Mouse (Mus musculus) CH12.LX (cell line): ENCODE data around the gene Slc38a8. TPM values are rescaled to one million over a fixed set of nuclear protein-coding genes. Genes with fewer than 3 reads are reported as not detected.

Source experiments
- DNase-seq: peaks from one replicate; pipeline ENCODE4 v3.0.0-alpha.2; 2013; ENCODE audit errors: extremely low read depth
- H3K27ac ChIP-seq: 2 replicates; pipeline ENCODE4 v1.5.1; 2012; ENCODE audit warnings: low read depth, mild to moderate bottlenecking, control low read depth, moderate library complexity; ENCODE audit not compliant: insufficient read depth
- H3K27me3 ChIP-seq: replicated peaks from 2 replicates; pipeline ENCODE3; 2012; ENCODE audit warnings: inconsistent platforms
- H3K36me3 ChIP-seq, 2 experiments: replicated peaks in 1 of 2; 2 replicates each; pipeline versions ENCODE3 to v1.6.1; 2012; ENCODE audit warnings: inconsistent platforms in 1 of 2, low read length in 1 of 2, mild to moderate bottlenecking in 1 of 2, mixed read lengths in 1 of 2, moderate library complexity in 1 of 2; ENCODE audit not compliant: control insufficient read depth in 1 of 2, insufficient read depth in 1 of 2
- H3K4me1 ChIP-seq, 2 experiments: 2 replicates each; pipeline ENCODE4 v1.6.1; 2012; ENCODE audit warnings: inconsistent platforms in 1 of 2, moderate library complexity in 1 of 2; ENCODE audit not compliant: insufficient read depth in 2 of 2, control insufficient read depth in 1 of 2
- H3K4me2 ChIP-seq: 2 replicates; pipeline ENCODE4 v1.6.1; 2012; ENCODE audit warnings: low read depth, mild to moderate bottlenecking, control low read depth; ENCODE audit not compliant: poor library complexity, insufficient read depth, severe bottlenecking
- H3K4me3 ChIP-seq, 3 experiments: fragments of 150-350 bp in 1 of 3; sonication (generic) in 1 of 3; replicated peaks in 1 of 3; 2 replicates each; pipeline versions ENCODE3 to v1.5.1; 2011 to 2012; ENCODE audit warnings: low read depth in 2 of 3, low read length in 2 of 3, mild to moderate bottlenecking in 2 of 3, moderate library complexity in 2 of 3, control low read depth in 1 of 3, improper control_type of control experiment in 1 of 3, inconsistent platforms in 1 of 3, mixed read lengths in 1 of 3; ENCODE audit not compliant: poor library complexity in 1 of 3
- H3K79me2 ChIP-seq: replicated peaks from 2 replicates; pipeline ENCODE4 v1.6.1; 2012; ENCODE audit warnings: mild to moderate bottlenecking, moderate library complexity; ENCODE audit not compliant: control insufficient read depth, poor library complexity, insufficient read depth, severe bottlenecking; ENCODE audit errors: extremely low read depth
- H3K9ac ChIP-seq: 2 replicates; pipeline ENCODE4 v1.6.1; 2012; ENCODE audit warnings: low read depth, mild to moderate bottlenecking, control low read depth, moderate library complexity; ENCODE audit not compliant: insufficient read depth
- H3K9me3 ChIP-seq: replicated peaks from 2 replicates; pipeline ENCODE3; 2012; ENCODE audit warnings: low read length, inconsistent platforms, mixed read lengths
- CHD1 ChIP-seq: IDR thresholded peaks from 2 replicates; pipeline ENCODE4 v1.6.1; 2012; ENCODE audit warnings: low read depth, low read length, improper control_type of control experiment, inconsistent platforms
- E2F4 ChIP-seq: IDR thresholded peaks from 2 replicates; pipeline ENCODE4 v1.6.1; 2011; ENCODE audit warnings: low read depth, low read length, improper control_type of control experiment; ENCODE audit not compliant: insufficient replicate concordance
- EP300 ChIP-seq: IDR thresholded peaks from 2 replicates; pipeline ENCODE4 v1.6.1; 2011; ENCODE audit warnings: low read length, improper control_type of control experiment
- ETS1 ChIP-seq: conservative IDR thresholded peaks from 2 replicates; pipeline ENCODE4 v1.6.1; 2012; ENCODE audit warnings: low read depth, mild to moderate bottlenecking, inconsistent platforms, low read length, improper control_type of control experiment, moderate library complexity
- GABPA ChIP-seq: IDR thresholded peaks from 2 replicates; pipeline ENCODE4 v1.6.1; 2012; ENCODE audit warnings: low read depth, low read length, improper control_type of control experiment, inconsistent platforms; ENCODE audit not compliant: insufficient replicate concordance
- HCFC1 ChIP-seq: IDR thresholded peaks from 2 replicates; pipeline ENCODE4 v1.6.1; 2012; ENCODE audit warnings: low read depth, mild to moderate bottlenecking, inconsistent platforms, low read length, improper control_type of control experiment
- JUN ChIP-seq: IDR thresholded peaks from 2 replicates; pipeline ENCODE4 v1.6.1; 2011; ENCODE audit warnings: low read depth, mild to moderate bottlenecking, low read length, improper control_type of control experiment, moderate library complexity; ENCODE audit not compliant: insufficient read depth
- JUND ChIP-seq: conservative IDR thresholded peaks from 2 replicates; pipeline ENCODE4 v1.6.1; 2011; ENCODE audit warnings: low read depth, low read length, improper control_type of control experiment
- KAT2A ChIP-seq: IDR thresholded peaks from 2 replicates; pipeline ENCODE4 v1.6.1; 2012; ENCODE audit warnings: low read length, improper control_type of control experiment, inconsistent platforms; ENCODE audit not compliant: insufficient replicate concordance
- MAX ChIP-seq: IDR thresholded peaks from 2 replicates; pipeline ENCODE4 v1.6.1; 2011; ENCODE audit warnings: low read length, improper control_type of control experiment
- MAZ ChIP-seq: IDR thresholded peaks from 2 replicates; pipeline ENCODE4 v1.6.1; 2012; ENCODE audit warnings: low read depth, mild to moderate bottlenecking, inconsistent platforms, low read length, improper control_type of control experiment, moderate library complexity
- MXI1 ChIP-seq: IDR thresholded peaks from 2 replicates; pipeline ENCODE4 v1.6.1; 2011; ENCODE audit warnings: mild to moderate bottlenecking, low read depth, low read length, improper control_type of control experiment
- NELFE ChIP-seq: IDR thresholded peaks from 2 replicates; pipeline ENCODE4 v1.6.1; 2011; ENCODE audit warnings: low read depth, low read length, improper control_type of control experiment
- NRF1 ChIP-seq: IDR thresholded peaks from 2 replicates; pipeline ENCODE4 v1.6.1; 2014; ENCODE audit warnings: low read depth, mild to moderate bottlenecking, inconsistent platforms, low read length, improper control_type of control experiment, moderate library complexity
- POLR2A ChIP-seq: IDR thresholded peaks from 2 replicates; pipeline ENCODE4 v1.6.1; 2011; ENCODE audit warnings: low read depth, mild to moderate bottlenecking, improper control_type of control experiment, low read length
- POLR2AphosphoS2 ChIP-seq: IDR thresholded peaks from 2 replicates; pipeline ENCODE4 v1.6.1; 2011; ENCODE audit warnings: low read depth, low read length, improper control_type of control experiment
- RAD21 ChIP-seq: IDR thresholded peaks from 2 replicates; pipeline ENCODE4 v1.6.1; 2011; ENCODE audit warnings: low read depth, mild to moderate bottlenecking, low read length, improper control_type of control experiment, moderate library complexity
- RCOR1 ChIP-seq: conservative IDR thresholded peaks from 2 replicates; pipeline ENCODE4 v1.6.1; 2012; ENCODE audit warnings: low read depth, mild to moderate bottlenecking, inconsistent platforms, low read length, improper control_type of control experiment
- SIN3A ChIP-seq: IDR thresholded peaks from 2 replicates; pipeline ENCODE4 v1.6.1; 2012; ENCODE audit warnings: low read length, improper control_type of control experiment, inconsistent platforms
- SMC3 ChIP-seq: IDR thresholded peaks from 2 replicates; pipeline ENCODE4 v1.6.1; 2011; ENCODE audit warnings: low read depth, low read length, improper control_type of control experiment
- TCF12 ChIP-seq: IDR thresholded peaks from 2 replicates; pipeline ENCODE4 v1.6.1; 2014; ENCODE audit warnings: low read depth, mild to moderate bottlenecking, inconsistent platforms, low read length, improper control_type of control experiment
- UBTF ChIP-seq: IDR thresholded peaks from 2 replicates; pipeline ENCODE4 v1.6.1; 2012; ENCODE audit warnings: low read depth, mild to moderate bottlenecking, inconsistent platforms, low read length, improper control_type of control experiment, moderate library complexity
- USF1 ChIP-seq: IDR thresholded peaks from 2 replicates; pipeline ENCODE4 v1.6.1; 2014; ENCODE audit warnings: low read depth, mild to moderate bottlenecking, inconsistent platforms, low read length, improper control_type of control experiment
- USF2 ChIP-seq: conservative IDR thresholded peaks from 2 replicates; pipeline ENCODE4 v1.6.1; 2011; ENCODE audit warnings: low read depth, low read length, improper control_type of control experiment
- ZC3H11A ChIP-seq: IDR thresholded peaks from 2 replicates; pipeline ENCODE4 v1.6.1; 2012; ENCODE audit warnings: low read depth, mild to moderate bottlenecking, inconsistent platforms, low read length, improper control_type of control experiment
- ZKSCAN1 ChIP-seq: IDR thresholded peaks from 2 replicates; pipeline ENCODE4 v1.6.1; 2012; ENCODE audit warnings: low read depth, inconsistent platforms, low read length, improper control_type of control experiment, borderline replicate concordance
- dilution Hi-C: fragments of 300-500 bp; cut with MboI; formaldehyde crosslinking; loops from 2 replicates; pipeline ENCODE4 v1.14.3; 2020; ENCODE audit warnings: low sequenced_read_pairs; ENCODE audit not compliant: extremely low pct_unique_long_range_greater_than_20kb, extremely low pct_ligation_motif_present
- in situ Hi-C: fragments of 300-500 bp; cut with MboI; formaldehyde crosslinking; loops from 3 replicates; pipeline ENCODE4 v1.14.3; 2019; ENCODE audit warnings: low sequenced_read_pairs, low pct_ligation_motif_present, low pct_unique_long_range_greater_than_20kb, mixed read lengths
- polyA plus RNA-seq: library from polyadenylated mRNA; unstranded; fragments of >175 nt; gene quantifications from 2 replicates; pipeline ENCODE4 v1.2.1, GENCODE M21; 2012; ENCODE audit warnings: low read depth; ENCODE audit not compliant: insufficient read length
- total RNA-seq, 2 experiments: library from RNA; depleted of rRNA; stranded (reverse); fragments of 300-350 nt in 1 of 2; fragments of >200 nt in 1 of 2; gene quantifications; 2 replicates each; pipeline ENCODE4 v1.2.3; 2012 to 2014

The Slc38a8 gene
- total and polyA plus RNA-seq, 3 experiments, result 0.08 TPM; not detected in 1

- Histone ChIP-seq H3K27ac (no peak overlapping the region), H3K4me2 (no peak overlapping the region), H3K27me3 (no peaks in the 10 kb centered on the region), H3K9me3 (no peaks in the 10 kb centered on the region), H3K4me1 (peaks cover 0 to 12% of the 10 kb centered on the region in 2 experiments; a peak in 2 of 4 replicates), H3K36me3 (peaks cover 90 to 98% of the 10 kb centered on the region in 2 experiments), H3K9ac (no peak overlapping the region), H3K4me3 (no peak overlapping the region), H3K79me2 (no peaks in the 10 kb centered on the region)
- DNase-seq, result no peak
- in situ Hi-C loops, result no loop called here
- TF ChIP-seq JUN, result no peak
- TF ChIP-seq ETS1, result no peak
- no peak for TF ChIP-seq CHD1
- TF ChIP-seq POLR2A, result no peak
- TF ChIP-seq RCOR1, result no peak
- dilution Hi-C loops, result no loop called here
Measured at GRCm38 (mm10) chr8:119516674-119517073, 15.2 kb upstream of the Slc38a8 start.

- Histone ChIP-seq H3K27me3 (no peaks in the 10 kb centered on the region), H3K27ac (no peak overlapping the region)
- in situ Hi-C loops, result no loop called here
- TF ChIP-seq USF2, result no peak
- TF ChIP-seq USF1, result no peak
- no peak for TF ChIP-seq GABPA
- TF ChIP-seq JUN, result no peak
- TF ChIP-seq RAD21, result no peak
- TF ChIP-seq HCFC1, result no peak
- TF ChIP-seq ZC3H11A, result no peak
- TF ChIP-seq KAT2A, result no peak
- no peak for TF ChIP-seq NRF1
- TF ChIP-seq MXI1, result no peak
- no peak for TF ChIP-seq NELFE
- TF ChIP-seq RCOR1, result no peak
- TF ChIP-seq, all 38 proteins: peak for 0
- Histone ChIP-seq H3K36me3 (peaks cover 90 to 98% of the 10 kb centered on the region in 2 experiments), H3K4me3 (no peak overlapping the region), H3K79me2 (no peaks in the 10 kb centered on the region), H3K9ac (no peak overlapping the region), H3K4me2 (no peak overlapping the region), H3K4me1 (peaks cover 0 to 12% of the 10 kb centered on the region in 2 experiments; a peak in 2 of 4 replicates), H3K9me3 (no peaks in the 10 kb centered on the region)
- no peak for DNase-seq
- dilution Hi-C loops, result no loop called here
Measured at GRCm38 (mm10) chr8:119515767-119516166, 14.3 kb upstream of the Slc38a8 start.

- Histone ChIP-seq H3K4me3 (no peak overlapping the region), H3K9ac (no peak overlapping the region), H3K36me3 (peaks cover 90 to 98% of the 10 kb centered on the region in 2 experiments), H3K27me3 (no peaks in the 10 kb centered on the region), H3K79me2 (no peaks in the 10 kb centered on the region), H3K27ac (no peak overlapping the region), H3K9me3 (no peaks in the 10 kb centered on the region), H3K4me2 (no peak overlapping the region), H3K4me1 (peaks cover 0 to 12% of the 10 kb centered on the region in 2 experiments; a peak in 2 of 4 replicates)
- in situ Hi-C loops, result no loop called here
- dilution Hi-C loops, result no loop called here
- no peak for DNase-seq
- TF ChIP-seq SMC3, result no peak
- TF ChIP-seq POLR2A, result no peak
- TF ChIP-seq POLR2AphosphoS2, result no peak
- no peak for TF ChIP-seq GABPA
- no peak for TF ChIP-seq SIN3A
- TF ChIP-seq EP300, result no peak
- no peak for TF ChIP-seq MXI1
- no peak for TF ChIP-seq ZKSCAN1
- TF ChIP-seq ZC3H11A, result no peak
- no peak for TF ChIP-seq RCOR1
- no peak for TF ChIP-seq USF2
- TF ChIP-seq UBTF, result no peak
- TF ChIP-seq JUND, result no peak
- TF ChIP-seq E2F4, result no peak
- TF ChIP-seq MAZ, result no peak
- TF ChIP-seq MAX, result no peak
- no peak for TF ChIP-seq TCF12
- TF ChIP-seq, all 38 proteins: peak for 0
Measured at GRCm38 (mm10) chr8:119514940-119515339, 13.4 kb upstream of the Slc38a8 start.
